ENCODE assay signal across 28 mouse cellular contexts in the genomic region with DNA sequence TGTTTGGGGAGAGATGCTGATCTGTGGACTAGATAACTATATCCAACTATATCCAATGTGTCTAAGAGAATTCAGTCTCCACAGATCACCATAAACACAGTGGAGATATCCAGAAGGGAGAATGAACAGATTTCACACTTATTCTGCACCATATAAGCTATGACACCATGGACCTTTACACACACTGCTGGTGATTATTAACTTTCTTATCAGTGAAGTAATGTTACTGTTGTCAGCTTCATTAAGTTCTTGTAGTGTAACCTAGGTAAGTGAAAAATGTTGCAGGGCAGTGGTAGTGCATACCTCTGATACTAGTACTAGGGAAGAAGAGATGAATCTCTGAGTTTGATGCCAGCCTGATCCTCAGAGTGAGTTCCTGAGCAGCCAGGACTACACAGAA. TPM values are rescaled to one million over a fixed set of nuclear protein-coding genes. Genes with fewer than 3 reads are reported as not detected.
DNase-seq lines count a peak whose midpoint lies in the region; ATAC-seq and TF ChIP-seq lines count a peak whose summit lies in the region.
"Had no signal": no experiment of that assay in that cellular context is flagged by ENCODE, and none has a peak within 500 bp of the region (broad histone marks: within the 10 kb centered on the region; RNA-seq: fewer than 3 reads in every experiment).

No protein-coding gene starts in this region.

- no peak for TF ChIP-seq CTCF in heart, adult 2 months (IDR thresholded peaks at IDR 0.05)
- no peak for TF ChIP-seq CTCF in MEL (IDR thresholded peaks at IDR 0.05 in 2 of 3, conservative IDR thresholded peaks at IDR 0.05 in 1 of 3; ENCODE audit: control insufficient read depth in 1 of 3, insufficient read depth in 1 of 3, low read depth in 2 of 3, low read length in 3 of 3, poor library complexity in 1 of 3, severe bottlenecking in 1 of 3)

- H3K9ac ChIP-seq in heart, adult 2 months (ENCODE audit: low read depth, low read length): no peak overlapping the region
- H3K9ac ChIP-seq in MEL (ENCODE audit: control insufficient read depth, low read depth, low read length, poor library complexity, severe bottlenecking): no peak overlapping the region
- no peak overlapping the region for H3K9ac ChIP-seq in intestine, embryonic 16.5 days (ENCODE audit: low read depth, low read length)
- no peak overlapping the region for H3K9ac ChIP-seq in stomach, embryonic 16.5 days (ENCODE audit: low read length)
- H3K9ac ChIP-seq: embryonic facial prominence, embryonic 13.5 days; embryonic facial prominence, embryonic 15.5 days; forebrain, embryonic 12.5 days had no signal

- no peak overlapping the region for H3K4me2 ChIP-seq in intestine, embryonic 16.5 days (ENCODE audit: low read depth, low read length)
- H3K4me2 ChIP-seq in stomach, embryonic 16.5 days (ENCODE audit: low read depth, low read length): no peak overlapping the region
- H3K4me2 ChIP-seq: embryonic facial prominence, embryonic 13.5 days; embryonic facial prominence, embryonic 15.5 days; forebrain, embryonic 12.5 days had no signal

- H3K4me3 ChIP-seq in heart, adult 2 months: no peak overlapping the region
- no peak overlapping the region for H3K4me3 ChIP-seq in MEL (ENCODE audit: control insufficient read depth in 1 of 2, insufficient read depth in 1 of 2, low read depth in 2 of 2, low read length in 2 of 2)
- no peak overlapping the region for H3K4me3 ChIP-seq in intestine, embryonic 16.5 days (ENCODE audit: low read length)
- no peak overlapping the region for H3K4me3 ChIP-seq in stomach, embryonic 16.5 days (replicated peaks; ENCODE audit: low read length)
- H3K4me3 ChIP-seq: embryonic facial prominence, embryonic 13.5 days; embryonic facial prominence, embryonic 15.5 days; erythroblast, embryonic 14.5 days; forebrain, embryonic 10.5 days; forebrain, embryonic 12.5 days had no signal

- TF ChIP-seq POLR2A in heart, adult 2 months (IDR thresholded peaks at IDR 0.05; ENCODE audit: insufficient read depth, low read depth, low read length): no peak
- no peak for TF ChIP-seq POLR2A in MEL (IDR thresholded peaks at IDR 0.05; ENCODE audit: control insufficient read depth in 1 of 2, insufficient read depth in 1 of 2, low read depth in 1 of 2, low read length in 2 of 2, poor library complexity in 1 of 2)

- ATAC-seq in intestine, embryonic 16.5 days: peak; percentile 70
- 0 out of 2 replicates have a peak, but pooled peaks have one; percentile 21 for ATAC-seq in stomach, embryonic 16.5 days (ENCODE audit: insufficient read depth, low FRiP score)
- ATAC-seq: CD4-positive, CD25-positive, alpha-beta regulatory T cell, adult 4 months; forebrain, embryonic 14.5 days had no signal

- H3K79me2 ChIP-seq in heart, adult 2 months (replicated peaks; ENCODE audit: control insufficient read depth, insufficient read depth, low read length): peaks cover 1% of the 10 kb centered on the region; the same call in 1 of the 2 replicates
- peaks cover 1% of the 10 kb centered on the region; the same call in 1 of the 2 replicates for H3K79me2 ChIP-seq in MEL (ENCODE audit: control insufficient read depth, insufficient read depth, low read length, poor library complexity)

- no peaks in the 10 kb centered on the region for H3K27me3 ChIP-seq in heart, adult 2 months (ENCODE audit: control insufficient read depth, insufficient read depth, low read length)
- H3K27me3 ChIP-seq in MEL (ENCODE audit: control insufficient read depth in 1 of 2, insufficient read depth in 2 of 2, low read length in 2 of 2): no peaks in the 10 kb centered on the region
- H3K27me3 ChIP-seq in intestine, embryonic 16.5 days (replicated peaks; ENCODE audit: control insufficient read depth, insufficient read depth, low read length): no peaks in the 10 kb centered on the region
- H3K27me3 ChIP-seq in stomach, embryonic 16.5 days (ENCODE audit: control insufficient read depth, insufficient read depth, low read length): no peaks in the 10 kb centered on the region
- H3K27me3 ChIP-seq: CH12.LX; embryonic facial prominence, embryonic 13.5 days; embryonic facial prominence, embryonic 15.5 days; forebrain, embryonic 12.5 days had no signal

- TF ChIP-seq RAD21 in MEL (IDR thresholded peaks at IDR 0.05; ENCODE audit: low read depth, low read length): no peak

- no peak for TF ChIP-seq EP300 in heart, adult 2 months (IDR thresholded peaks at IDR 0.05; ENCODE audit: insufficient read depth, low read depth, low read length)
- no peak for TF ChIP-seq EP300 in MEL (IDR thresholded peaks at IDR 0.05; ENCODE audit: low read depth in 1 of 2, low read length in 2 of 2)

- H3K4me1 ChIP-seq in heart, adult 2 months (ENCODE audit: control insufficient read depth, insufficient read depth, low read length): peaks cover 4% of the 10 kb centered on the region
- H3K4me1 ChIP-seq in MEL (ENCODE audit: control insufficient read depth in 1 of 2, insufficient read depth in 2 of 2, low read length in 2 of 2): no peaks in the 10 kb centered on the region
- H3K4me1 ChIP-seq in intestine, embryonic 16.5 days (ENCODE audit: control insufficient read depth, insufficient read depth, low read length): peaks cover 13% of the 10 kb centered on the region; the same call in 1 of the 2 replicates
- H3K4me1 ChIP-seq in stomach, embryonic 16.5 days (ENCODE audit: control insufficient read depth, insufficient read depth, low read length): peaks cover 8% of the 10 kb centered on the region; the same call in 1 of the 2 replicates
- H3K4me1 ChIP-seq: embryonic facial prominence, embryonic 13.5 days; embryonic facial prominence, embryonic 15.5 days; forebrain, embryonic 10.5 days; forebrain, embryonic 12.5 days had no signal

- no peak overlapping the region for H3K27ac ChIP-seq in heart, adult 2 months
- H3K27ac ChIP-seq in MEL (ENCODE audit: control insufficient read depth, low read depth, low read length): no peak overlapping the region
- 0 out of 2 replicates have a peak overlapping the region, but pooled peaks have one; percentile 2 for H3K27ac ChIP-seq in intestine, embryonic 16.5 days (ENCODE audit: low read length)
- H3K27ac ChIP-seq in stomach, embryonic 16.5 days (ENCODE audit: low read length): no peak overlapping the region
- H3K27ac ChIP-seq: embryonic facial prominence, embryonic 13.5 days; embryonic facial prominence, embryonic 15.5 days; forebrain, embryonic 10.5 days; forebrain, embryonic 12.5 days had no signal

- H3K36me3 ChIP-seq in heart, adult 2 months (ENCODE audit: control insufficient read depth, insufficient read depth, low read length): peaks cover 10% of the 10 kb centered on the region
- peaks cover 0 to 18% of the 10 kb centered on the region in 2 experiments; a peak in 2 of 4 replicates for H3K36me3 ChIP-seq in MEL (ENCODE audit: control insufficient read depth in 1 of 2, insufficient read depth in 2 of 2, low read length in 2 of 2)
- 0 out of 2 replicates have a peak, but pooled peaks cover 3% of the 10 kb centered on the region for H3K36me3 ChIP-seq in intestine, embryonic 16.5 days (ENCODE audit: control insufficient read depth, insufficient read depth, low read length)
- H3K36me3 ChIP-seq in stomach, embryonic 16.5 days (ENCODE audit: control insufficient read depth, insufficient read depth, low read length): no peaks in the 10 kb centered on the region

- no peaks in the 10 kb centered on the region for H3K9me3 ChIP-seq in MEL (replicated peaks; ENCODE audit: insufficient read depth, low read length)
- H3K9me3 ChIP-seq in intestine, embryonic 16.5 days (ENCODE audit: control insufficient read depth, low read length): no peaks in the 10 kb centered on the region
- H3K9me3 ChIP-seq in stomach, embryonic 16.5 days (replicated peaks; ENCODE audit: control insufficient read depth, low read length): no peaks in the 10 kb centered on the region
- H3K9me3 ChIP-seq: embryonic facial prominence, embryonic 13.5 days; embryonic facial prominence, embryonic 15.5 days; forebrain, embryonic 10.5 days; forebrain, embryonic 12.5 days; G1E had no signal

- intact Hi-C loops in heart, adult 2 months (cut with DNase I): no loop called here

- DNase-seq in heart, adult 11 months: peak; percentile 30
- DNase-seq in heart, adult 2 months: no peak
- DNase-seq in MEL (ENCODE audit: low read depth, low spot score): no peak
- no peak for DNase-seq in spleen, adult 12 weeks (ENCODE audit: low spot score)
- no peak for DNase-seq in thymus, adult 18-20 months
- no peak for DNase-seq in ovary, adult 18-20 months (ENCODE audit: low spot score)
- DNase-seq: adrenal gland, adult 2 months; adrenal gland, postnatal 10 days; adrenal gland, postnatal 25 days; B cell, adult 2 months; cerebellum, adult 11 months; cerebellum, adult 18-20 months; cerebellum, adult 8-10 months; cerebellum, adult 9-11 months; cerebellum, postnatal 14 days; cerebellum, postnatal 36 days; embryo, embryonic 11 days had no signal

TF ChIP-seq in MEL, 35 proteins besides CTCF, POLR2A, EP300 and RAD21:
- TF ChIP-seq GATA1 (IDR thresholded peaks at IDR 0.05; ENCODE audit: low read depth, low read length) (0 out of 2 replicates have a peak, but pooled peaks have one; percentile 17), ZC3H11A (IDR thresholded peaks at IDR 0.05; ENCODE audit: low read depth, low read length) (no peak)

RNA-seq across cellular contexts. Expression of a gene that starts 20.1 kb away (rescaled TPM):
- 10 to 100 TPM; 21.1 to 23.1 TPM for total RNA-seq in heart, adult 2 months (2021)
- polyA plus RNA-seq in heart, adult 2 months (2012; rRNA removed): 5.0 and 9.8 TPM in 2 replicates
- 61.6 and 64.6 TPM in 2 replicates for total RNA-seq in MEL (2012; rRNA removed)
- polyA plus RNA-seq in MEL (2012; ENCODE audit: insufficient read depth in 1 of 2, insufficient read length in 2 of 2, low read depth in 1 of 2, low replicate concordance in 2 of 2, missing spikeins in 1 of 2): 10 to 100 TPM in 1 of 2 experiments, not detected in 1; 75.9 TPM
- polyA plus RNA-seq in intestine, embryonic 16.5 days (2015; fragmentation: Nextera tagmentation; extraction: Ambion mirVana): 126 and 133 TPM in 2 replicates
- 98.7 and 101 TPM in 2 replicates for polyA plus RNA-seq in stomach, embryonic 16.5 days (2015; fragmentation: Nextera tagmentation; extraction: Ambion mirVana)
